Mouse (Mus musculus): Measurements from ENCODE around the gene Pmpcb.

- TF ChIP-seq POLR2A (IDR thresholded peaks at IDR 0.05; ENCODE audit: low read depth, low read length) (no peak), CTCF (IDR thresholded peaks at IDR 0.05; ENCODE audit: extremely low read depth, insufficient read length, insufficient replicate concordance, low read depth, low read length) (no peak)
Observed at GRCm38 (mm10) chr5:21784161-21785052, 47.5 kb downstream of the Pmpcb start.
